Mouse (Mus musculus): Measurements from ENCODE around the gene Phf19.

GRCm38 (mm10) chr2:34883190-34883589, 30.6 kb downstream of the Phf19 start:
- TF ChIP-seq POLR2A (IDR thresholded peaks at IDR 0.05; ENCODE audit: low read depth, low read length) (no peak), CTCF (IDR thresholded peaks at IDR 0.05; ENCODE audit: extremely low read depth, insufficient read depth, insufficient read length, insufficient replicate concordance) (no peak)

Measured in spleen, adult 2 months (tissue).